Mouse (Mus musculus): ENCODE results near the gene Bex1. TPM values are rescaled to one million over a fixed set of nuclear protein-coding genes. Genes with fewer than 3 reads are reported as not detected.
A peak's percentile ranks its signal among the peaks of the same experiment; 100 is the strongest.
"Not testable (repeated sequence)": the region's sequence is repeated elsewhere in the genome, so short reads cannot be mapped to it uniquely, and the experiment has no call there.

The Bex1 gene
- 232 and 239 TPM in 2 replicates for polyA plus RNA-seq (2014; fragmentation: Nextera tagmentation; extraction: Ambion mirVana)

- H3K4me1 ChIP-seq (ENCODE audit: control insufficient read depth in 2 of 2, insufficient read depth in 2 of 2, low read length in 2 of 2); H3K27me3 ChIP-seq (ENCODE audit: control insufficient read depth, insufficient read depth, low read length); H3K36me3 ChIP-seq (ENCODE audit: control insufficient read depth, insufficient read depth, low read length); H3K9me3 ChIP-seq (ENCODE audit: control insufficient read depth, low read length): not testable (repeated sequence)
- H3K27ac ChIP-seq (replicated peaks in 1 of 2; ENCODE audit: control insufficient read depth in 1 of 2, insufficient read depth in 1 of 2, low read depth in 2 of 2, low read length in 2 of 2), result peak within 1 kb of the TSS in 1 of 2 experiments; percentile 75; a peak in 3 of 4 replicates
- peak within 1 kb of the TSS; percentile 50 for H3K4me2 ChIP-seq (ENCODE audit: low read length)
- peak; percentile 79 for ATAC-seq (ENCODE audit: insufficient number of reproducible peaks, insufficient read depth, low FRiP score, low read depth)
- WGBS, result 38% methylated on average over 21 of the region's 67 CpGs
- peak within 1 kb of the TSS; percentile 37 to 47 for H3K4me3 ChIP-seq (ENCODE audit: control insufficient read depth in 1 of 2, insufficient read depth in 1 of 2, low read depth in 1 of 2, low read length in 2 of 2)
- peak within 1 kb of the TSS; percentile 61 for H3K9ac ChIP-seq (ENCODE audit: low read length)
Observed at GRCm38 (mm10) chrX:136214729-136215677, at the start of gene Bex1, which contains the start of gene Tceal7. Gene Bex1, minus strand, starts transcription at chrX:136215513. Gene Tceal7, plus strand, starts transcription at chrX:136214779.

- Histone ChIP-seq H3K27ac (replicated peaks in 1 of 2; ENCODE audit: control insufficient read depth in 1 of 2, insufficient read depth in 1 of 2, low read depth in 2 of 2, low read length in 2 of 2) (no peak overlapping the region), H3K9me3 (ENCODE audit: control insufficient read depth, low read length) (no peaks in the 10 kb centered on the region), H3K4me1 (ENCODE audit: control insufficient read depth in 2 of 2, insufficient read depth in 2 of 2, low read length in 2 of 2) (no peaks in the 10 kb centered on the region; a peak in 2 of 4 replicates), H3K4me2 (ENCODE audit: low read length) (no peak overlapping the region), H3K36me3 (ENCODE audit: control insufficient read depth, insufficient read depth, low read length) (peaks cover 10% of the 10 kb centered on the region), H3K27me3 (ENCODE audit: control insufficient read depth, insufficient read depth, low read length) (no peaks in the 10 kb centered on the region), H3K4me3 (ENCODE audit: control insufficient read depth in 1 of 2, insufficient read depth in 1 of 2, low read depth in 1 of 2, low read length in 2 of 2) (no peak overlapping the region), H3K9ac (ENCODE audit: low read length) (no peak overlapping the region)
- WGBS, result 34% methylated on average over 6 of the region's 6 CpGs
- ATAC-seq (ENCODE audit: insufficient number of reproducible peaks, insufficient read depth, low FRiP score, low read depth), result no peak
Observed at GRCm38 (mm10) chrX:136252023-136252729, 36.9 kb upstream of the Bex1 start.

GRCm38 (mm10) chrX:136249671-136250070 lies 34.4 kb upstream of the Bex1 start:
- ATAC-seq (ENCODE audit: insufficient number of reproducible peaks, insufficient read depth, low FRiP score, low read depth), result no peak
- no peaks in the 10 kb centered on the region for H3K9me3 ChIP-seq (ENCODE audit: control insufficient read depth, low read length)
- peaks cover 16% of the 10 kb centered on the region for H3K36me3 ChIP-seq (ENCODE audit: control insufficient read depth, insufficient read depth, low read length)
- H3K4me3 ChIP-seq (ENCODE audit: control insufficient read depth in 1 of 2, insufficient read depth in 1 of 2, low read depth in 1 of 2, low read length in 2 of 2), result no peak overlapping the region
- H3K4me2 ChIP-seq (ENCODE audit: low read length), result no peak overlapping the region
- H3K9ac ChIP-seq (ENCODE audit: low read length), result no peak overlapping the region
- H3K27ac ChIP-seq (replicated peaks in 1 of 2; ENCODE audit: control insufficient read depth in 1 of 2, insufficient read depth in 1 of 2, low read depth in 2 of 2, low read length in 2 of 2), result no peak overlapping the region
- WGBS, result 72% methylated on average over 7 of the region's 7 CpGs
- no peaks in the 10 kb centered on the region for H3K27me3 ChIP-seq (ENCODE audit: control insufficient read depth, insufficient read depth, low read length)
- H3K4me1 ChIP-seq (ENCODE audit: control insufficient read depth in 2 of 2, insufficient read depth in 2 of 2, low read length in 2 of 2), result no peaks in the 10 kb centered on the region

DNA sequence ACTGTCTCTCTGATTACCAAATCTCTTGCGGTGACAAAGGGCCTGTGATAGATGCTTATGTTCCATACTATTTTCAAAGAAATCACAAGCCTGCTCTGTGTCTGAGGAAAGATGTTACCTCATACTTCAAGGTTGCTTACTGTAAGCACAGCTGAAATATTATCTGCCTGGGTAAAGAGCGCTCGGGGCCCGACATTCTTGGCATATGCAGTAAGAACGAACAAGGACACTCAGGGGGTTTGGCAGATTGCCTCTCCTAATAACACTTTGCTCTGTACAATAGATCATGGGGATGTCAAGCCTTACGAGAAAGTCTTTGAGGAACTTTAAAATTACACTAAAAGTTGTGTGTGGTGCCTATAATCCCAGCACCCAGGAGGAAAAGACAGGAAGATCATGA lies 33.5 kb upstream of the Bex1 start:
- H3K27ac ChIP-seq (replicated peaks in 1 of 2; ENCODE audit: control insufficient read depth in 1 of 2, insufficient read depth in 1 of 2, low read depth in 2 of 2, low read length in 2 of 2), result 0 out of 4 replicates have a peak overlapping the region, but pooled peaks of 1 of the 2 experiments have one; percentile 19
- H3K27me3 ChIP-seq (ENCODE audit: control insufficient read depth, insufficient read depth, low read length), result no peaks in the 10 kb centered on the region
- H3K4me3 ChIP-seq (ENCODE audit: control insufficient read depth in 1 of 2, insufficient read depth in 1 of 2, low read depth in 1 of 2, low read length in 2 of 2), result no peak overlapping the region
- H3K9ac ChIP-seq (ENCODE audit: low read length), result no peak overlapping the region
- H3K36me3 ChIP-seq (ENCODE audit: control insufficient read depth, insufficient read depth, low read length), result peaks cover 16% of the 10 kb centered on the region
- H3K9me3 ChIP-seq (ENCODE audit: control insufficient read depth, low read length), result no peaks in the 10 kb centered on the region
- no peak for ATAC-seq (ENCODE audit: insufficient number of reproducible peaks, insufficient read depth, low FRiP score, low read depth)
- 38% methylated on average over 6 of the region's 6 CpGs for WGBS
- no peaks in the 10 kb centered on the region for H3K4me1 ChIP-seq (ENCODE audit: control insufficient read depth in 2 of 2, insufficient read depth in 2 of 2, low read length in 2 of 2)
- no peak overlapping the region for H3K4me2 ChIP-seq (ENCODE audit: low read length)

- Histone ChIP-seq H3K36me3 (ENCODE audit: control insufficient read depth, insufficient read depth, low read length) (peaks cover 16% of the 10 kb centered on the region), H3K27me3 (ENCODE audit: control insufficient read depth, insufficient read depth, low read length) (no peaks in the 10 kb centered on the region), H3K9ac (ENCODE audit: low read length) (peak overlapping the region; percentile 89), H3K27ac (replicated peaks in 1 of 2; ENCODE audit: control insufficient read depth in 1 of 2, insufficient read depth in 1 of 2, low read depth in 2 of 2, low read length in 2 of 2) (peak overlapping the region; percentile 87), H3K4me3 (ENCODE audit: control insufficient read depth in 1 of 2, insufficient read depth in 1 of 2, low read depth in 1 of 2, low read length in 2 of 2) (peak overlapping the region; percentile 66 to 75), H3K4me2 (ENCODE audit: low read length) (peak overlapping the region; percentile 60), H3K9me3 (ENCODE audit: control insufficient read depth, low read length) (no peaks in the 10 kb centered on the region), H3K4me1 (ENCODE audit: control insufficient read depth in 2 of 2, insufficient read depth in 2 of 2, low read length in 2 of 2) (no peaks in the 10 kb centered on the region)
- ATAC-seq (ENCODE audit: insufficient number of reproducible peaks, insufficient read depth, low FRiP score, low read depth), result peak; percentile 70
- WGBS, result 17% methylated on average over 15 of the region's 15 CpGs
Observed at GRCm38 (mm10) chrX:136245521-136246071, 30.3 kb upstream of the Bex1 start.

GRCm38 (mm10) chrX:136244574-136245229 lies 29.4 kb upstream of the Bex1 start, which contains the start of gene Tceal9:
Gene Tceal9, plus strand, starts transcription at chrX:136245079.
- peak within 1 kb of the TSS; percentile 89 for H3K9ac ChIP-seq (ENCODE audit: low read length)
- H3K4me1 ChIP-seq (ENCODE audit: control insufficient read depth in 2 of 2, insufficient read depth in 2 of 2, low read length in 2 of 2), result no peaks in the 10 kb centered on the region
- peak within 1 kb of the TSS; percentile 60 for H3K4me2 ChIP-seq (ENCODE audit: low read length)
- peak within 1 kb of the TSS; percentile 87 for H3K27ac ChIP-seq (replicated peaks in 1 of 2; ENCODE audit: control insufficient read depth in 1 of 2, insufficient read depth in 1 of 2, low read depth in 2 of 2, low read length in 2 of 2)
- H3K36me3 ChIP-seq (ENCODE audit: control insufficient read depth, insufficient read depth, low read length), result peaks cover 16% of the 10 kb centered on the region
- H3K4me3 ChIP-seq (ENCODE audit: control insufficient read depth in 1 of 2, insufficient read depth in 1 of 2, low read depth in 1 of 2, low read length in 2 of 2), result peak within 1 kb of the TSS; percentile 66 to 75
- ATAC-seq (ENCODE audit: insufficient number of reproducible peaks, insufficient read depth, low FRiP score, low read depth), result peak; percentile 93
- no peaks in the 10 kb centered on the region for H3K27me3 ChIP-seq (ENCODE audit: control insufficient read depth, insufficient read depth, low read length)
- H3K9me3 ChIP-seq (ENCODE audit: control insufficient read depth, low read length), result no peaks in the 10 kb centered on the region
- WGBS, result 20% methylated on average over 20 of the region's 20 CpGs

GRCm38 (mm10) chrX:136243181-136243580 lies 27.9 kb upstream of the Bex1 start:
- Histone ChIP-seq H3K27me3 (ENCODE audit: control insufficient read depth, insufficient read depth, low read length) (no peaks in the 10 kb centered on the region), H3K9me3 (ENCODE audit: control insufficient read depth, low read length) (no peaks in the 10 kb centered on the region), H3K4me2 (ENCODE audit: low read length) (no peak overlapping the region), H3K4me3 (ENCODE audit: control insufficient read depth in 1 of 2, insufficient read depth in 1 of 2, low read depth in 1 of 2, low read length in 2 of 2) (no peak overlapping the region), H3K27ac (replicated peaks in 1 of 2; ENCODE audit: control insufficient read depth in 1 of 2, insufficient read depth in 1 of 2, low read depth in 2 of 2, low read length in 2 of 2) (no peak overlapping the region), H3K36me3 (ENCODE audit: control insufficient read depth, insufficient read depth, low read length) (peaks cover 16% of the 10 kb centered on the region), H3K4me1 (ENCODE audit: control insufficient read depth in 2 of 2, insufficient read depth in 2 of 2, low read length in 2 of 2) (no peaks in the 10 kb centered on the region), H3K9ac (ENCODE audit: low read length) (no peak overlapping the region)
- ATAC-seq (ENCODE audit: insufficient number of reproducible peaks, insufficient read depth, low FRiP score, low read depth), result no peak
- WGBS, result 64% methylated on average over 2 of the region's 2 CpGs

All from heart, embryonic 14.5 days (tissue).